Mouse (Mus musculus): ENCODE results near the gene Efemp2.
A peak's percentile ranks its signal among the peaks of the same experiment; 100 is the strongest.
"Not testable (repeated sequence)": the region's sequence is repeated elsewhere in the genome, so short reads cannot be mapped to it uniquely, and the experiment has no call there.

Efemp2 gene

DNA sequence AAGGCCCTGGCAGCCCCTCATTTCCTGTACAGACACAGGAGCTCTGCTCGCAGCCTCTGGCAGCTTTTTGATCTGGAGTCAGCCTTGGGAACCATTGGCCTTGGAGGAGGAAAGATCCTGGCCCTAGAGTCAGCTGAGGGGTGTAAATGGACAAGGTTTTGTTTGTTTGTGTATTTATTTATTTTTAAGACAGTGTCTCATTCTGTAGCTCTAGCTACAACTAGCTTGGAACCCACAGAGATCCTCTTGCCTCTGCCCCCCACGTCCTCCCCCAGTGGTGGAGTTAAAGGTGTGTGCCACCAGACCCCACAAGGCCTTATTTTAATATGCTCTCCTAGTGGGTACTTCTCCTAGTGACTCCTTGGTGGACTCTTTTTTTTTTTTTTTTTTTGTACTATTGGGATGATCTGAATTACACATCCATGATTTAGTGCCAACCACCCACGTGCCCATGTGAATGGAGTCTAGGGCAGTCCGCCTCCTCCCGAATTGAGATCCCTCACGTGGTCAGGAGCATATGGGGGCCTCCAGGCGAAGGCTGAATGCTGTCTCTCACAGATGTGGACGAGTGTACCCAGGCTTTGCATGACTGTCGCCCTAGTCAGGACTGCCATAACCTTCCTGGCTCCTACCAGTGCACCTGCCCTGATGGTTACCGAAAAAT, 3.4 kb downstream of the Efemp2 start:
- DNase-seq (ENCODE audit: low read depth, low spot score): no peak

DNA sequence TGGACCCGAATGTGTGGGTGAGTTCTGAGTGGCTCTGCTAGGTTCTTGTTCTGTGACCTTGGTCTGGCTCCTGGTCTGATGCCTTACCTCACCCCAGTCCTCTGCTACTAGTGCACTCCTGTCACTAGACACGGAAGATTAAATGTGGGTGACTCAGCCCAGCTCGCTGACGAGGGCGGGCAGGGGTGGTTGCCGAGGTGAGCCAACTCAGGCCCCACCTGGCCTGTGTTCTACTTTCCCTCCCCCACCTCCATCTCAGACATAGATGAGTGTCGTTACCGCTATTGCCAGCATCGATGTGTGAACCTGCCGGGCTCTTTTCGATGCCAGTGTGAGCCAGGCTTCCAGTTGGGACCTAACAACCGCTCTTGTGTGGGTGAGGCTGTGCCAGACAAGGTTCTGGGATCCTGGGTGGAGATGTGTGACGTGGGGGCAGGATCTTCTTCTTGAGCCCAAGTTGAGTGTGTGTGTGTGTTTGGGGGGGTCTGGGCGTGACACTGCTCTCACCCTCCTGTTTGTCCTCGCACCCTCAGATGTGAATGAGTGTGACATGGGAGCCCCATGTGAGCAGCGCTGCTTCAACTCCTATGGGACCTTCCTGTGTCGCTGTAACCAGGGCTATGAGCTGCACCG, 4.0 kb downstream of the Efemp2 start:
- DNase-seq (ENCODE audit: low read depth, low spot score): no peak

DNA sequence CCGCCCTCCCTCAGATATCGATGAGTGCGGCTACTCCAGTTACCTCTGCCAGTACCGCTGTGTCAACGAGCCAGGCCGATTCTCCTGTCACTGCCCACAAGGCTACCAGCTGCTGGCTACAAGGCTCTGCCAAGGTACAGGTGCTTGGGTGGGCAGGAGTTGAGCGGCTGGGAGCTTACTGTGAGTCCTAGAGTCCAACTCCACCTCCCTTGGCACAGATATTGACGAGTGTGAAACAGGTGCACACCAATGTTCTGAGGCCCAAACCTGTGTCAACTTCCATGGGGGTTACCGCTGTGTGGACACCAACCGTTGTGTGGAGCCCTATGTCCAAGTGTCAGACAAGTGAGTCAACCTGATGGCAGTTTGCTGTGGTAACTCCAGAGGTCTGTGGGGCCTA, 6.3 kb downstream of the Efemp2 start:
- DNase-seq (ENCODE audit: low read depth, low spot score): no peak

DNA sequence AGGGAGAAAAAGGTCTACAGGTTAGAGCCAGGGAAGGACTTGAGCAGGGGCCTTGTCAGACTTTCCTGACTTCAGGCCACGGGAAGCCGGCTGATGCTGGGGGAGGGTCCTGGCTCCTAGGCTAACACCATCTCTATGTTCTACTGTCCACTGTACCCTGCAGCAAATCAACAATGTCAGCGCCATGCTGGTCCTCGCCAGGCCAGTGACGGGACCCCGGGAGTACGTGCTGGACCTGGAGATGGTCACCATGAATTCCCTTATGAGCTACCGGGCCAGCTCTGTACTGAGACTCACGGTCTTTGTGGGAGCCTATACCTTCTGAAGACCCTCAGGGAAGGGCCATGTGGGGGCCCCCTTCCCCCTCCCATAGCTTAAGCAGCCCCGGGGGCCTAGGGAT, 7.6 kb downstream of the Efemp2 start:
- DNase-seq (ENCODE audit: low read depth, low spot score): no peak

DNA sequence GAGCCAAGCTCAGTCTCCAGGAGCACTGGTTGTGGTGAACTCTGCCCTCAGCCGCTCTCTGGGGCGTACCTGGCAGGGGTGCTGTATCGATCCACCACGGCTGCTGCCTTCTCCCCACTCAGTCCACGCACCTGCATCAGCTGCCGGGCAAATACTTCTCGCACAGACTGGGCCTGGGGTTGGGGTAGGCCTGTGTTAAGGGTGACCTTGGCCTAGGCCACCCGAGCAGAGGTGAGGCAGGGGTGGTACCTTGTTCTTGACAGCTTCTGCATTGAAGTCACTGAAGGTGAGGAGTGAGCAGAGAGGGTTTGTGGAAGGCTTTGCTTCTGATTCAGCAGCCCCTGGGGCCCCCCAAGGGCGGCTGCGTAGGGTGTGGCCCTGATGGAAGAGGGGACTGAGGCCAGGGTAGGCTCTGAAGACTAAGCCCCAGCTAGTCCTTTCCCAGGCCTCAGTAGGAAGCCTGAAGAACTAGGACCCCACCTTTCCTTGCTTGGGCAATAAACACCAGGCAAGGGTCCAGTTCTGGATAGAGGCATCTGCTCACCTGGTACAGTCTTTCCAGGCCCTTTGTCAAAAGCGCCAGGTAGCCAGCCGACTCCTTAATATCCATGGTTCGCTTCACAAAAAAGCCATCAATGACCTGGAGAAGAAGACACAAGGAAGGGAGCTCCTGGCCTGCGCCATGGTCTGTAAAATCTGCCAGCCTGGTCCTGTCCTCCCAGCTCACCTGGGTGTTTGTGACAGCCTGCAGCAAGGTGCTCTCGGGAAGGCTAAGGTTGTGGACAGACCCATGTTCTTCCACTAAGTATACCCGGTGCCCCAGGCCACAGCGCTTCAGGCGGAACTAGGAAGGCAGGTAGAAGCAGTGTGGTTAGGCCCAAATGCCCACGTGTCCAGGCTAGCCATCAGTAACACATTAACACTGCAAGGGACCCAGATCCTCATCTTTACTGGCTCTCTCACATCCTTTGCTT, 9.9 kb downstream of the Efemp2 start:
- no peak for DNase-seq (ENCODE audit: low read depth, low spot score)

DNA sequence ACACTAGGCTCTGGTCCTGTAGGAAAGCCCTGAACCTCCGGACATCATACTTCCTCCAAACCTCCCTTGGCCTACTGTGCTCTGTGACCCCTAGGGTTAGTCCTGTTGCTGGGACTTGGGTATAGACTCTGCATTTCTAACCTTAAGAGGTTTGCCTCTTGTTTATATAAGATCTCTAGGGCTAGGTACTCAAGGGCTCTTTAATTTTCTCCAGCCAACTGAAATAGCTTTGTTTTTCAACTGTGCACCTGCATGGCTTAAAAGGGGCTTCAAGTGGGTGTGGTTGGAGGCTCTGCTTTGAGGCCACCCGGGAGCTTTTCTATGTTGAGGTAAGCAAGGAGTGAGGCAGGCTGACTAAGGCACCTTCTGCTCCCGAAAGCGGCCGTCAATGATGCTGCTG, 10.7 kb downstream of the Efemp2 start:
- no peak for DNase-seq (ENCODE audit: low read depth, low spot score)

DNA sequence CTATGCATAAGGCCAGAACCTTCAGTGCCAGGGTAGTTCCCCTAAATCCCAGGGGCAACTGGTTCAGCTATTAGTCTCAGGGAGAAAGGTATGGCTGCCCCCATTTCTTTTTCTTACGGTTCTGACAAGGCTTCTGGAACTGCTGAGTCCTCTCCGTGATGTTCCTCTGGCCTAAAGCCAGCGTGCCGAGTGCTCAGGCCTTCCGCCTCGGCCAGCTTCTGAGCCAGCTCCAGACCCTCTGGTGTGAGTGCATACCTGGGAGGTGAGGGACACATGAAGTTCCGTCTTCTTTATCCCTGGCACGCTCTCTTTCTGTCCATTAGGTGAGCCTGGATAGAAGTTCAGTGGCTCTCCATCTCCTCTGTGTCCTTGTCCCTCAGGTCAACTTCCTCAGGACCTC, 11.6 kb downstream of the Efemp2 start:
- no peak for DNase-seq (ENCODE audit: low read depth, low spot score)

DNA sequence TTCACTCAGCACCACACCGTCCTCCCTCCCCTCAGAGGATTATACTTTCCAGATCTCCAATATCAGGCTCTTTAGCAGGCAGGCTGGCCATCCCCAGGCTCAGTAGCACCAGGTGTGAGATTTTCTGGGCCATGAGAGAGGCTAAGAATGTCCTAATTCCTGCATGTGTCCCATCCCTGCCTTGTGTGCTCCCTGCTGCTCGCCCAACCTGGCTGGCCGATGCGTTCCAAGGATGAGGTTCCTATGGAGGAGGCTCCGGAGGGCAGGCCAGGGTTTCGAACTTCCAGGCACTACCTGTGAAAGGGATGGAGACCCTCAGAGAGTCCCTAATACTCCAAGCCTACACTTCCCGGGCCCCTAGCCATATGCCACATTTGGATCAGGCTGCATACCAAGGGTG, 12.1 kb downstream of the Efemp2 start:
- DNase-seq (ENCODE audit: low read depth, low spot score): no peak

DNA sequence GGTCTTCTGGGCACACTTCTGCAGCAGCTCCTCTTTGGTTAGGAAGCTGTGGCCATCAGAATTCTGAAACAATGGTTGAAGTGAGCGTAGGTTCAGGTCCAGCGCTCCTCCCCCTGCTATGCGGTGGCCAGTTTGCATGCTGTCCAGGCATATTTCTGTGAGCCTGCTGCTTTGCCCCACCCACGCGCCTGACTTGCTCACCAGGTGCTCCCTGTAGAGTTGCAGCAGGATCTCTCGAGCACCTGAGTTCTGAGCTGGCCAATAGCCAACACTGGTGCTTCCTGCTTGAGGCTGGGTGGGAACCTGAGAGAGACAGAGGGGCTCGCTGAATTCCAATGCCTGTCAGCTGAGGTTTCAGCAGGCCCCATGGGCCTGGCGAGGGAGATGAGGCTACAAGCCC, 12.5 kb downstream of the Efemp2 start:
- DNase-seq (ENCODE audit: low read depth, low spot score): no peak

DNA sequence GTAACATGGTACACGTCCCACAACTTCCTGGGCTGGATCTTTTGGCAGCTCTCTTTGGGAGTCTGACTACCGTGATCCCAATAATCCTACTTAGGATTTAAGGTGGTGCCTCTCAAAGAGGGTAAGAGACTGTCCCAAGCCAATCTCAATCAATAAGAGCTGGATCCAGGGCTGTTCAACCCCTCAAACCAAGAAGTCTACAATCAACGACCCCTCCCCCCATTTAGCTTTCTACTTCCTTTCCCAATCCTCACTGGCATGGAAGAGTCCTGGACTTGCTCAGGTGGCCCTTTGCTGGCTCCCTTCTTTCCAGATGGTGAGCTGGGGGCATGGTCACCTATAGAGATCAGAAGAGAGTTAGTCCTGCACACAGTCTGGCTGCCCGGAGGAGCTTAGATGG, 13.0 kb downstream of the Efemp2 start:
- DNase-seq (ENCODE audit: low read depth, low spot score): no peak

DNA sequence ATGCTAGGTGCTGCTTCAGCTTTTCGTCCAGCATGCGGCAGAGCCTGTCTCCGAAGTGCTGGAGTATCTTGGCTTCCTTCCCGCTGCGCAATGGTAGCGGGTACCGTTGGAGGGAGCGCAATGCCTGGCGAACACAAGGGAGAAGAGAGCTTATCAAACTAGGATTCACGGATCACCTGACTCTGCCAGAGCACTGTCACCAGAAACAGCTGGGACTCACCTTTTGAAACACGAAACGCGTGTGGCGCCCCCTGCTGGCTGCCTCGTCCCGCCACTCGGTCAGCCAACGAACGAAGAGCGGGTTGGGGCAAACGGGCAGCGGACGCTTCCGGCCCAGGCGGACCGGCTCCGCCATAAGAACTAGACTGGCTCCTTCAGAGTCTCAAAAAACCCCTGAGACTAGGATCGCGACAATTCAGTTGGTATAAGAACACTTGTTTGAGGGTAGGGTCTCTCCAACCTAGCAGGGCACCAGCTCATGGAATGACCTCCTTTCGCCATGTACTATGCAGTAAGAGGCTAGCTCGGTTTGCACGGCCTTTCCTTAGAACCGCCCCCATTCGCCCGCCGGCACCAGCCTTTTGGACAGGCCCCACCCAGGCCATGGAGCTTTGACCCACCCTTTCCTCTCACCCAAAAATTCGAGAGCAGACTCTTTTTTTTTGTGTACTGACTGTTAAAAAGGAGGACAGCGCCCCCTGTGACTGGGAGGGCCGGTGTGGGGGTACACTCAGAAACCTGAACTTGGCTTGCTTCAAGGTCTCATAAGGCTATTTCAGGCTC, 14.2 kb downstream of the Efemp2 start, which contains the start of gene Mus81:
TSS of gene Mus81 (minus strand) at position 635 of the 783 bp plus-strand sequence.
- DNase-seq (ENCODE audit: low read depth, low spot score): peak; percentile 99

DNA sequence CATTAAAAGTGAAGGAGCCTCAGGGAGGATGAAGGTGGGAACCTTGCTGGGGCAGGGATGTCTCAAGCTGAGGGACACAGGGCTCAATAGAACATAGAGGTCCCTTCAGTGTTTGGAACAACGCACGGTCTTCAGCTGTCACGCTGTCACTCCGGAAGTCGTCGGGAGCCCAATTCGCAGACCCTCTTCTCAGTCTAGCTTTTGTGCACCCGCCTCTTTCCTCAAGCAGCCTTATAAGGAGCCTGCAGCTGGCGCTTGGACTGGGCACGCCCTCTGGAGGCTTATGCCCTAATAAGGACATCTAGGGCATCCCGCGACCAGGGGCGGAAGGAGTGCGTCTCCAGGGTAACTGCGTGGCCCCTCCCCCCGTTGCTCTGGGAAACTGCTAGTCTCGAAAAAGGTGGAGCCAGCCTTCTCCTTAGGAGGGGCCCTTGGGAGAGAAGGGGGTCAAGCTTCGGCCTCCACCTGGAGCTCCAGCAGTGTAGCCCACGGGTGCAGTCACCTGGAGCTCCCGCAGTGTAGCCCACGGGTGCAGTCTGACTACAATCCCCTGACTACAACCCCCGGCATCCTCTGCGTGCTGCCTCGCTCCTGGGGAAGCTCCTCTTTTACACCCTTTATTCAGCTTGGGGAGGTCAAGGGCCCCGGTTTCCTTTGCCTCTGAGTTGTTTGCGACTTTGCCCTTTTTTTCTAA, 15.3 kb downstream of the Efemp2 start:
- DNase-seq (ENCODE audit: low read depth, low spot score): peak; percentile 99

DNA sequence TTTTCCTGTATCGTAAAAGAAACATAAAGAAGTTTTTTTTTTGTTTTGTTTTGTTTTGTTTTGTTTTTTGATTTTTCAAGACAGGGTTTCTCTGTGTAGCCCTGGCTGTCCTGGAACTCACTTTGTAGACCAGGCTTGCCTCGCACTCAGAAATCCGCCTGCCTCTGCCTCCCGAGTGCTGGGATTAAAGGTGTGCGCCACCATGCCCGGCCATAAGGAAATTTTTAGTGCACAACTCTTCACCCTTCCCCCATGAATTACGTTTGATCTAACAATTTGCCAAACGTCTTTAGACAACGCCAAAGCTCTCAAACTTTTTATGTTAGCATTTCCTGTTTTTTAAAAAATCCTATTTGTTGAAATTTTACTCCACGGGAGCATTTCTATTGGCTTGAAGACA, 16.0 kb downstream of the Efemp2 start:
- DNase-seq (ENCODE audit: low read depth, low spot score): not testable (repeated sequence)

DNA sequence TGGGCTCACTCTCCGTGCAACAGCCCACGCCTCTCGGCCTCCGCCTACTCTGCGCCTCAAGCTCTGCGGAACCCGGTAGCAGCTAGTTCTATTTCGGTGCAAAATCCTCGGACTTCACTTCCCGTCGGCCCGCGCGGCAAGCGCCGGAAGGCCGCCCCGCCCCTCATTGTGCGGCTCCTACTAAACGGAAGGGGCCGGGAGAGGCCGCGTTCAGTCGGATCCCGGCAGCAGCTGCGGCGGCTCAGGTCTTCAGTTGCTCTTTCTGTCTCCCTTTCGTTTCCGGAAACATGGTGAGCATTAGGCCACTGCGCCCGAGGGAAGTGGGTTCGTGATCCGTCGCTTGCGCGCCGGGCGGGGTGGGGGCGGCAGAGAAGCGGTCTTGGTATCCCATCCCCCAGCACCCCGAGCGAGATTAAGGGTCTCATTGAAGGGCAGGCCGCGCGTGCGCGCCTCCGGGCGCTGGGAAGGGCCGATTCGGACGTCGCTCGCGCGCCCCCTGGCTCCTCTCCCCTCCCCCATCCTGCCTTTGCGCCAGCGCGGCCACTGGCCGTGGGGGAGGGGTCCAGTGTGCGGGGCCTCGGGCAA, 16.7 kb downstream of the Efemp2 start, which contains the start of gene Cfl1:
TSS of gene Cfl1 (plus strand) at position 143 of the 585 bp plus-strand sequence.
- DNase-seq (ENCODE audit: low read depth, low spot score): peak; percentile 98

DNA sequence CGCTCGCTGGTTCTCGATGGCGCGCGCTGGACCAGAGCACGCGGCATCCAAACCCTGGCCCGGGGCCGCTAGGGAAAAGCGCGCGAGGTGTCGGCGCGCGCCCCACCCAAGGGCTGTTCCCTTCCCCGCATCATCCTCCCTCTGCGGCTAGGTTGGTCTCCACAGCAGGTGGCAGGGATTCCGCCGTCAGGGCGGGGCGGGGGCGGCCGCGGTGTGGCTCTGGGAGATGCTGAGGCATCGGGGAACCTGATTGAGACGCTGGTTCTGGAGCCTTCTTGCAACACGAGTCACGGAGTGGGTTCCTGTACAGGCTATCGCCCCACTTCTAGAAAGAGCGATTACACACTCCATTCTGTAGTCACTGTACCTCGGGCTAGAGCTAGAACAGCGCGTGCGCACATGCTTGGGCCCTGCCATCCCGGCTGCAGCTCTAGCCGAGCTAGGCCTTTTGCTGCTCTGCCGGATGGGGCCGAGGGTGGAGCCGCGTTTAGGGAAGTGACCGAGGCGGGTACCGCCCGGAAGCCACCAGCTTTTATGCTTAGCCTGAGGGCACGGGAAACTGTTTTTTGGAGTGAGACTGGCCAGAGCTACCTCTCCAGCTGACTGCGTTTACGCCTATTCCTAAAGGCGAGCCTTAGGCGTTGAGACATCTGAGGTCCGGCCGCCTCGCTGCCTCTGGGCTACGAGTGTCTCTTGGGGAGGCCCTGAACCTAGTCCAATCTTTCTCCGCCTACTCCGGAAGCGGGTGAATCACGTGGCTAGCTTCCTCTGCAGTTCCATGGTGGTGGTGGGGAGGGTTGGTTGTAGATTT, 17.3 kb downstream of the Efemp2 start:
- peak; percentile 95 for DNase-seq (ENCODE audit: low read depth, low spot score)

DNA sequence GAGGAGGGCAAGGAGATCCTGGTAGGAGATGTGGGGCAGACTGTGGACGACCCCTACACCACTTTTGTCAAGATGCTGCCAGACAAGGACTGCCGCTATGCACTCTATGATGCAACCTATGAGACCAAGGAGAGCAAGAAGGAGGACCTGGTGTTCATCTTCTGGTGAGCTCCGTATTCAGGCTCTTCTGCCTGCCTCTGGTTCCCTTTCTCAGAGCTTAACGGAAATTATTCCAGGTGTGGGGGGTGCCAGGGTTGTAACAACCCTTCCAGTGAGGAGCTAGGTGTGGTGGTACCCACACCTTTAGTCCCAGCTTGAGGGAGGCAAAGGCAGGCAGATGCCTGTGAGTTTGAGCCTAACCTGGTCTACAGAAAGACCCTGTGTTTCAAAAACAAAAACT, 18.9 kb downstream of the Efemp2 start:
- DNase-seq (ENCODE audit: low read depth, low spot score): no peak

DNA sequence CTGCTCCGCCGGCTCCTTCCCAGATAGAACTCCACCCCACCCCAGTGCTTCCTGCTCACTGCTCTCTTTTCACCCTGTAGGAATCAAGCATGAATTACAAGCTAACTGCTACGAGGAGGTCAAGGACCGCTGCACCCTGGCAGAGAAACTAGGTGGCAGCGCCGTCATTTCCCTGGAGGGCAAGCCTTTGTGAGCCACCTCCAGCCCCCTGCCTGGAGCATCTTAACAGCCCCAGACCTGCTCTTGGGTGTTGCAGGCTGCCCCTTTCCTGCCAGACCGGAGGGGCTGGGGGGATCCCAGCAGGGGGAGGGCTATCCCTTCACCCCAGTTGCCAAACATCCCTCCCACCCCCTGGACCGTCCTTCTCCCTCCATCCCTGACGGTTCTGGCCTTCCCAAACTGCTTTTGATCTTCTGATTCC, 19.6 kb downstream of the Efemp2 start:
- DNase-seq (ENCODE audit: low read depth, low spot score): not testable (repeated sequence)

DNA sequence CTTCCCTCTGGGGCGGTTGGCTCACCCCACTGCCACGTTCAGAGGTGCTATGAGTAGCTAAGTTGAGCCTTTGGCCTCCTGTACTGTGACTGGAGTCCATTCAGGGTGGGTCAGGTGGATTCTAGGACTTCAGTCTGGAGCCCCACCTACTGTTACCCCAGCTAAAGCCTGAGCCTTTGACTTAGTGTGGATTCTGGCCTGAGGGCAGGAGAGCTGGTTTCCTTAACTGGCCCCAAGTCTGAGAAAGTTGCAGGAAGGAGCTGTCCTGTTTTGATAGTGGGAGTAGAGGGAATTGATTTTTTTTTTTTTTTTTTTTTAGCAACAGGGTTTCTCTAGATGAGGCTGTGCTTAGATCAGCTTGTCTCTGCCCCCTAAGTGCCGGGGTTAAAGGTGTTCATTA, 20.6 kb downstream of the Efemp2 start:
- DNase-seq (ENCODE audit: low read depth, low spot score): no peak

DNA sequence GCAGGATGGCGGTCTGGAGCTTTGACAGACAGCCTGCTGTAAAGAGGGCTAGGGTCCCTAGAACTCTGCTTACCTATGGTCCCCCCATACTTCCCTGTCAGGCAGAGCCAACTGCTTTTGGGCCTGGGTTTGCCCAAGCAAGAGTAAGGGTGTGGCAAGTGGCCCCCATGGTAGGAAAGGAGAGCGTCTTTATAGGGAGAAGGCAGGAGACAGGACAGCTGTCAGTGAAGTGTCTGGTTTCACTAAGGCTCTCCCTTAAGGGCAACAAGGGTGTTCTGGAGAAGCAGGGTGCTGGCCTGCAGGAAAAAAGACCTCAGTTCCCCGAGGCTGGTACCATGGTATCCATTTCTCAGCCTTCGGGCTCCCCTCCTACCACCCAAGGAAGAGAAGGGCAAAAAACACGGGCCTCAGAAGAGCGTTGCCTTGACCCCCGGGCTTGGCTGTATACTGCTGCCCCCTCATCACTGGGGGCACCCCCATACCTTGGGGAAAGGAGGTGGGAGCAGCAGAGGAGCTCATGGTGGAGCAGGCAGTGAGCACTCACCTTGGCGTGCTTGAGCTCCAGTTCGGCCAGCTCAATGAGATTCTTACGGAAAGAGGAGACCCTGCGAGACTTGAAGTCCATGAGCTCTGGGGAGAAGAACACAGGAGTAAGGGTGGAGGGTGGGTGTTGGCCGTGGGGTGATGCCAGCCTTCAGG, 21.7 kb downstream of the Efemp2 start:
- no peak for DNase-seq (ENCODE audit: low read depth, low spot score)

Data from 3T3-L1 (cell line).